In genomic region chr4:103216046-103216445, GRCm38 (mm10) we compare ENCODE assay signal across 15 mouse cellular contexts. TPM values are rescaled to one million over a fixed set of nuclear protein-coding genes. Genes with fewer than 3 reads are reported as not detected.
DNase-seq lines count a peak whose midpoint lies in the region; ATAC-seq and TF ChIP-seq lines count a peak whose summit lies in the region.
"Had no signal": no experiment of that assay in that cellular context is flagged by ENCODE, and none has a peak within 500 bp of the region (broad histone marks: within the 10 kb centered on the region; RNA-seq: fewer than 3 reads in every experiment).

No protein-coding gene starts in this region.

- peaks cover 22% of the 10 kb centered on the region for H3K4me1 ChIP-seq in kidney, adult 2 months (ENCODE audit: control insufficient read depth, insufficient read depth, low read length)
- peaks cover 29% of the 10 kb centered on the region for H3K4me1 ChIP-seq in kidney, embryonic 15.5 days
- H3K4me1 ChIP-seq in liver, embryonic 12.5 days = peaks cover 29% of the 10 kb centered on the region

- no peaks in the 10 kb centered on the region for H3K9me3 ChIP-seq in kidney, embryonic 15.5 days (replicated peaks)
- H3K9me3 ChIP-seq in liver, embryonic 12.5 days (replicated peaks) = no peaks in the 10 kb centered on the region
- H3K9me3 ChIP-seq: limb, embryonic 15.5 days; neural tube, embryonic 13.5 days; stomach, embryonic 15.5 days had no signal

- H3K4me2 ChIP-seq in kidney, embryonic 15.5 days = no peak overlapping the region
- H3K4me2 ChIP-seq in liver, embryonic 12.5 days = 0 out of 2 replicates have a peak overlapping the region, but pooled peaks have one; percentile 6

- H3K27me3 ChIP-seq in kidney, adult 2 months (replicated peaks; ENCODE audit: control insufficient read depth, insufficient read depth, low read length) = no peaks in the 10 kb centered on the region
- no peaks in the 10 kb centered on the region for H3K27me3 ChIP-seq in kidney, embryonic 15.5 days
- H3K27me3 ChIP-seq in liver, embryonic 12.5 days (replicated peaks) = no peaks in the 10 kb centered on the region
- H3K27me3 ChIP-seq: limb, embryonic 15.5 days; neural tube, embryonic 13.5 days; stomach, embryonic 15.5 days had no signal

- TF ChIP-seq CTCF in kidney, adult 2 months (conservative IDR thresholded peaks at IDR 0.05; ENCODE audit: insufficient read depth, insufficient read length, low read depth, low read length) = no peak

- H3K36me3 ChIP-seq in kidney, adult 2 months (ENCODE audit: control insufficient read depth, insufficient read depth, low read length) = no peaks in the 10 kb centered on the region; the same call in 1 of the 2 replicates
- peaks cover 5% of the 10 kb centered on the region; the same call in 1 of the 2 replicates for H3K36me3 ChIP-seq in kidney, embryonic 15.5 days
- peaks cover 2% of the 10 kb centered on the region; the same call in 1 of the 2 replicates for H3K36me3 ChIP-seq in liver, embryonic 12.5 days
- H3K36me3 ChIP-seq: stomach, embryonic 15.5 days had no signal

- intact Hi-C loops in left cerebral cortex, postnatal 25 days (cut with DNase I) = loop anchor here (10.0 kb wide), 1 partner anchor 129 kb away; no protein-coding TSS in a partner anchor
- intact Hi-C loops in heart, postnatal 10 days (cut with DNase I) = loop anchor here (10.0 kb wide), 1 partner anchor 721 kb away; no protein-coding TSS in a partner anchor

- peak; percentile 92 for DNase-seq in kidney, adult 2 months
- DNase-seq in CD4-positive helper T cell, adult 2 months (ENCODE audit: low read depth, low spot score) = peak; percentile 32
- no peak for DNase-seq in left cerebral cortex, postnatal 25 days (ENCODE audit: low spot score in 2 of 2)
- no peak for DNase-seq in heart, postnatal 10 days
- DNase-seq: cerebellum, adult 8-10 months; heart, adult 11 months; lung, postnatal 36 days; midbrain, embryonic 14.5 days had no signal

- no peak overlapping the region for H3K9ac ChIP-seq in kidney, embryonic 15.5 days
- no peak overlapping the region for H3K9ac ChIP-seq in liver, embryonic 12.5 days
- H3K9ac ChIP-seq: stomach, embryonic 15.5 days had no signal

- ATAC-seq in kidney, embryonic 15.5 days (replicated peaks; ENCODE audit: low FRiP score) = no peak
- ATAC-seq in inflammation-experienced regulatory T-cells, adult 6 months = peak; percentile 59
- no peak for ATAC-seq in liver, embryonic 12.5 days
- no peak for ATAC-seq in erythroid progenitor cell, adult 5-6 weeks (replicated peaks; ENCODE audit: low FRiP score, poor library complexity, severe bottlenecking)

- no peak overlapping the region for H3K4me3 ChIP-seq in kidney, adult 2 months (ENCODE audit: insufficient read depth, low read depth, low read length)
- H3K4me3 ChIP-seq in kidney, embryonic 15.5 days (replicated peaks) = no peak overlapping the region
- H3K4me3 ChIP-seq in liver, embryonic 12.5 days = no peak overlapping the region

- no peak for TF ChIP-seq POLR2A in kidney, adult 2 months (IDR thresholded peaks at IDR 0.05; ENCODE audit: low read depth, low read length)

- 38% methylated on average over 6 of the region's 6 CpGs for WGBS in kidney, adult 2 months
- 79% methylated on average over 6 of the region's 6 CpGs for WGBS in kidney, embryonic 15.5 days
- WGBS in liver, embryonic 12.5 days (ENCODE audit: insufficient replicate concordance) = 72% methylated on average over 6 of the region's 6 CpGs

- peak overlapping the region; percentile 75 for H3K27ac ChIP-seq in kidney, adult 2 months (ENCODE audit: insufficient read depth, low read depth, low read length)
- H3K27ac ChIP-seq in kidney, embryonic 15.5 days = no peak overlapping the region; the same call in 1 of the 2 replicates
- peak overlapping the region; percentile 93 for H3K27ac ChIP-seq in liver, embryonic 12.5 days

RNA-seq across cellular contexts. Expression of gene Slc35d1, which starts 1.1 kb away (rescaled TPM):
- 13.3 and 15.9 TPM in 2 replicates for polyA plus RNA-seq in kidney, adult 2 months (2012; rRNA removed)
- 7.7 and 9.4 TPM in 2 replicates for polyA plus RNA-seq in kidney, embryonic 15.5 days (2015; fragmentation: Nextera tagmentation; extraction: Ambion mirVana)
- polyA plus RNA-seq in inflammation-experienced regulatory T-cells, adult 6 months (2017; shearing (Covaris generic)) = 10 to 100 TPM; 21.1 to 24.4 (median 24.2) TPM
- polyA plus RNA-seq in liver, embryonic 12.5 days (2016; fragmentation: Nextera tagmentation; extraction: Ambion mirVana) = 11.1 and 12.7 TPM in 2 replicates
- total RNA-seq in erythroid progenitor cell, adult 5-6 weeks (2015; ENCODE audit: low replicate concordance) = 21.6 and 37.3 TPM in 2 replicates
- total RNA-seq in erythroid progenitor cell, adult 5-6 weeks (2017; ENCODE audit: low replicate concordance) = 5.9 and 8.7 TPM in 2 replicates
- 10 to 100 TPM; 12.1 to 13.5 TPM for total RNA-seq in left cerebral cortex, postnatal 25 days (2021)
- 1 to 10 TPM; 6.9 to 10.0 TPM for total RNA-seq in heart, postnatal 10 days (2021)

Comparison
In these comparisons a context has a peak if more than half of its experiments do, and no peak if none do; other contexts are left out.
1. DNase-seq: peak in kidney, adult 2 months (single experiment) and CD4-positive helper T cell, adult 2 months (single experiment); none in left cerebral cortex, postnatal 25 days (0 of 2) and heart, postnatal 10 days (0 of 2).